Mouse (Mus musculus): ENCODE results near the gene Cdk18.

Gene Cdk18

DNA sequence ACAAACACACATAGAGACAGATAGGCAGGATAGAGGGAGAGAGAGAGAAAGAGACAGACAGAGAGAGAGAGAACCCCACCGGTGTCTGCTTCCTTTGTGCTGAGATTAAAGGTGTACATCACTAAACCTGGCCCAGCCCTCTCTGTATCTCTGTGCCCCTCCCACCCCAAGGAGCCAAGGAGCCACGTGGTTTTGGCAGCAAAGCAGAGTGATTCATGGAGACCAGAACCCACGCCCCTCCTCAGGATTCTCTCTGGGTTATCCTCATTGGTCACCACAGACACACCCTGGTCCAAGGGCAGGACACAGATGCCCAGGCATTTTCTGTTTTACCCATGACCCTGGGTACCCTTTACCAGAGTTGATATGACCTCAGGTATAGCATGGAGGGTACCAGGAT lies 26.4 kb downstream of the Cdk18 start:
- no peak for DNase-seq (ENCODE audit: low spot score in 2 of 2)

DNA sequence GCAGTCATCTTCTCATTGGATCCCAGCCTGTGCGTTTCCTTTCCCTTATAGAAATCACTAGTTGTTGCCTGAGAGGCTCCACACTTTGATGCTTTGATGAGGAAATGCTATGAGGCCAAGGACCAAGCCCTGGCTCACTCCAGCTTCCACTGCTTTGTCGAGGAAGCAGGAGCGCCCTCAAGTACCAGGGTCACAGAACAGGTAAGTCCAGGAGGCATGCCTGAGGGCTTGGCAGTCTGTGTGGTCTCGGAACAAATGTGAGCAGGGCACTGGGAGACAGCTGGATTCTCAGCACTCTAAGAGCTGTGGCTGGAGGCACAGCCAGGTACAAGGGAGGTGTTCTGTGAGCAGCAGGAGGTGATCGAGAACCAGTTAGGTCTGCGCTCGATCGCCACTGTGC lies 27.1 kb downstream of the Cdk18 start:
- DNase-seq (ENCODE audit: low spot score in 2 of 2), result no peak

- no peak for DNase-seq (ENCODE audit: low spot score in 2 of 2)
Measured at GRCm38 (mm10) chr1:132111411-132111810, 28.1 kb downstream of the Cdk18 start.

DNA sequence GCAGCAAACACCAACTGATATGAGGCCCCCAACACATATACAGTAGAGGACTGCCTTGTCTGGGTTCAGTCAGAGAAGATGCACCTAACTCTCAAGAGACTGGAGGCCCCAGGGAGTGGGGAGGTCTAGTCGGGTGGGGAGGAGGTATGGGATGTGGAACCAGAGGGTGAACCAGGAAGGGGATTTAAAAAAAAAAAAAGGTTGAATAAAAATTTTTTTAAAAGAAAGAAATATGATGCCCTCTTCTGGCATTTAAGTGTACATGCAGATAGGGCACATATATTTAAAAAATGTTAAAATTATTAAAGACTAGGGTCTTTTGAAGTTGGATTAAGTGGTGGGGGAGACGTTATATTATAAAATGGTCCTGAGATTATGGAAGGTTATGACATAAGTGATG lies 30.1 kb downstream of the Cdk18 start:
- no peak for DNase-seq (ENCODE audit: low spot score in 2 of 2)

DNA sequence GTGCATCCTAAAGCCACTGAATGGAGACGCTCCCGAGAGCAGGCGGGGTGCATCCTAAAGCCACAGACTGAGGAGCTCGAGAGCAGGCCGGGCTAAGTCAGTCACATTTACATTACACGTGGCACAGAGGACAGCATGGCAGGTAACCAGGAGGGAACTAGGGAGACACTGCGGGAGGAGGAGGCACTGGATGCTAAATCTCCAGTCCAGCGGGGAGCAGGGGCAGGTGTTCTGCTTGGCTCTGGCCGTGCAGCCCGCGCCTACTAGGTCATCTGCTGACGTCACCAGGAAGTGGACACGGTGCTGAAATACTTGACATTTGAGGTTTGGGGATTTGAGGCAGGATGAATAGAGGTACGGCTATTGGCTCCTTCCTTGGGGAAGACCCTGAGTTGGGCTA lies 35.1 kb downstream of the Cdk18 start:
- no peak for DNase-seq (ENCODE audit: low spot score in 2 of 2)

DNA sequence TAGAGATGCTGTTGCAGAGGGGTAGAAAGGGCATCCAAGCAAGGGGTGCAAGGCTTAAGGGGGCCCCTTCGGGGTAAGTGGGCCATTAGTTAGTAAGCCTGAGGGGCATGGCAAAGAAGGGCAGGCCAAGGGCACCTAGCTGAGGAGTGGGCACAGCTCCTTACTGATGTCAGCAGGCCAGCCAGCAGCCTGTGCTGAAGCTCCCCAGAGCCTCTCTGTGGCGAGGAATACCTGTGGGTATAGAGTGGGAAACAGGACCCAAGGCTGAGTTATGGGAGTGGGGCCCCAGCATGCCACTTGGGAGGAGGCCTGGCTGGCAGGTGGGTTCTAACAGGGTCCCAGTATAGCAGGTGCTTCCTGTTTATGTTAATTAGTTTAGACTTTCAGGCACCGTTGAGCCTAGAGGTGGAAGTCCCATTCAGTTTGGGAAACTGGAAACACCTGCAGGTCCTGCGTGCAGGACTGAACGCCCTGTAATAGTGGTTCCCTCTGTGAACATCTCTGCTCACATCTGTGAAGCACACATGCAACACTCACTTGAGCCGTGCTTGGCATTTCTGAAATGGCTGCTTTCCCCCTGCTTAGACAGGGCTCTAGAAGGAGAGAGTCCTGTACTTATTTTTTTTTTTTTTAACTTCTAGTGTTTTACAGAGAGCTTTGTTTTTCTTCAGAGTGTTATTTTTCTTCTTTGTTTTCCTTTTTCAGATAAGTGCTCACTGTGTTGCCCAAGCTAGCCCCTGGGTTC lies 37.4 kb downstream of the Cdk18 start:
- no peak for DNase-seq (ENCODE audit: low spot score in 2 of 2)

GRCm38 (mm10) chr1:132099775-132100174 lies 39.7 kb downstream of the Cdk18 start:
- DNase-seq (ENCODE audit: low spot score in 2 of 2), result no peak

GRCm38 (mm10) chr1:132099016-132099415 lies 40.5 kb downstream of the Cdk18 start:
- no peak for DNase-seq (ENCODE audit: low spot score in 2 of 2)

GRCm38 (mm10) chr1:132098076-132098475 lies 41.4 kb downstream of the Cdk18 start:
- no peak for DNase-seq (ENCODE audit: low spot score in 2 of 2)

DNA sequence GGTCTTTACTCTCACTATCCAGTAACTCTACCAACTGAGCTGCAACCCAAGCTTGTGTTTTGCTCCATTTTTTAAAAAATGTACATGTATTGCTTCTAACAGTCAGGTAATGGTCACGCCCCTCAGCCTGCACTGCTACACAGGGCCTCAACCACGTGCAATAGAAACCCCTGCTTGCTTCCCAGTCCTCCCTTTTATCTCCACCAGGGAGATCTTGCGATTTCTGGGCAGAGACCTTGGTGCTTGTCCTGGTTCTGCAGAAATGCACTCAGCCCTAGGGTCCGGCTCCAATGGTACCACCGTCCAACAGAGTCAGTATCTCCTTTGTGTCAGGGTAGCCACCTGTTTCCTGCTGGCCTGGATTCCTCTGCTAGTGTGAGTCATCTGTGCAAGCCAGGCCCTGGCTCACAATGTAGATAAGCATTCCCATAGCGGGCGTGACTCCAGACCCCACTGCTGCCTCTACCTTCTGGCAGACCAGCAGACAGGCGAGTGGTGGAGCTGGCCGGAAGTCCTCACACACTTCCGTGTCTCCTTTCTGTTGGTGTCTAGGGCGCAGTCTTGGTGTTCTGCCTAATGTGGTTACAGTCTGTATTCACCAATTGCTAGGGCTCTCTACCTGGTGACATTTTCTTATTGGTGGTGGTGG lies 44.0 kb downstream of the Cdk18 start:
- DNase-seq (ENCODE audit: low spot score in 2 of 2), result no peak

DNA sequence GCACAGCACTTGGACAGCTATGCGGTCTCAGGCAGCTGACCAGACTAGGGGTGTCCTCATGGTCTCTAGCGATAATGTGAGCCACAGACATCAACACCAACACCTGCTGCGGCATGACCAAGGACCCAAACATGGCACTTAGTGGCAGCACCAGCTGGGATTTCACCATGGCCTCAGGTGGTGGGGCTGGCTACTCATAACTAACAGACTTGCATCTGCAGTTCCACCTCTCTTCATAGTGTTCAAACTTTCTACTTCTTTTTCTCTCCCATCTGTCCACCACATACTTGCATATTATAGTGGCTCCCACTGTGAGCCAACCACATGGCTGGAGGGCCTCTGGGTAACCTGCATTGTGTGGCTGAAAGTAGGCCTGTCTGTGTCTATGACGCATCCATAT lies 46.2 kb downstream of the Cdk18 start:
- DNase-seq (ENCODE audit: low spot score in 2 of 2), result no peak

DNA sequence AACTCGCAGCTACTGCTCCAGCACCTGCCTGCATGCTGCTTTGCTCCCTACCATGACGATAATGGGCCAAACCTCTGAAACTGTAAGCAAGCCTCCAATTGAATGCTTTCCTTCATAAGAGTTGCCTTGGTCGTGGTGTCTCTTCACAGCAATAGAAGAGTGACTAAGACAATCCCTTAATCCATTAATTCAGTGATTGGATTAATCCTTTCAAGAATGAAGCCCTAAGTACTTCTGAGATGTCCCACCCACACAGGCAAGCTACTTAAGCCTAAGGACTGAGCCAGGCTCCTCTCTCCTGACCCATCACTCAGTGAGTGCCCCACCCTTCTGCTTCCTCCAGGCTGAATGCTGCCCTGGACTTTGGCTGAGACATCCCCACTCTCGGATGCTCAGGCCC lies 49.2 kb downstream of the Cdk18 start:
- DNase-seq (ENCODE audit: low spot score in 2 of 2), result no peak

DNA sequence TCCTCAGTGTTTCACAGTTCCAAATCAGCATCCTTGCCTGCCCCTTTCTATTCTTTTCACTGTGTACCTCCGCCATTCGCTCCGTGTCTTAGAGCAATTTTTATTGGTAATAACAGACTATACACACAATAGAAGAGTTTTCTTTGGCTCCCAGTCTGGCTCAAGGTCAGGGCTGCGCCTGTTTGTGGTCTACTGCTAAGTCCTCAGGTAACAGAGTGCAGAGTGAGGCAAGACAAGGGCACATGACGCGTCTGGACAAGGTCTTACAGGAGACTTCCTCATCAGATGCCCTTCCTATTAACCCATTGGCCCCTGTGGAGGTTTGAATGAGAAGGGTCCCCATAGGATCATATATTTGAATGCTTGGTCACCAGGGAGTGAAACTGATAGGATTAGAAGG lies 49.7 kb downstream of the Cdk18 start:
- DNase-seq (ENCODE audit: low spot score in 2 of 2), result no peak

GRCm38 (mm10) chr1:132088181-132088671 lies 51.3 kb downstream of the Cdk18 start:
- no peak for DNase-seq (ENCODE audit: low spot score in 2 of 2)

DNA sequence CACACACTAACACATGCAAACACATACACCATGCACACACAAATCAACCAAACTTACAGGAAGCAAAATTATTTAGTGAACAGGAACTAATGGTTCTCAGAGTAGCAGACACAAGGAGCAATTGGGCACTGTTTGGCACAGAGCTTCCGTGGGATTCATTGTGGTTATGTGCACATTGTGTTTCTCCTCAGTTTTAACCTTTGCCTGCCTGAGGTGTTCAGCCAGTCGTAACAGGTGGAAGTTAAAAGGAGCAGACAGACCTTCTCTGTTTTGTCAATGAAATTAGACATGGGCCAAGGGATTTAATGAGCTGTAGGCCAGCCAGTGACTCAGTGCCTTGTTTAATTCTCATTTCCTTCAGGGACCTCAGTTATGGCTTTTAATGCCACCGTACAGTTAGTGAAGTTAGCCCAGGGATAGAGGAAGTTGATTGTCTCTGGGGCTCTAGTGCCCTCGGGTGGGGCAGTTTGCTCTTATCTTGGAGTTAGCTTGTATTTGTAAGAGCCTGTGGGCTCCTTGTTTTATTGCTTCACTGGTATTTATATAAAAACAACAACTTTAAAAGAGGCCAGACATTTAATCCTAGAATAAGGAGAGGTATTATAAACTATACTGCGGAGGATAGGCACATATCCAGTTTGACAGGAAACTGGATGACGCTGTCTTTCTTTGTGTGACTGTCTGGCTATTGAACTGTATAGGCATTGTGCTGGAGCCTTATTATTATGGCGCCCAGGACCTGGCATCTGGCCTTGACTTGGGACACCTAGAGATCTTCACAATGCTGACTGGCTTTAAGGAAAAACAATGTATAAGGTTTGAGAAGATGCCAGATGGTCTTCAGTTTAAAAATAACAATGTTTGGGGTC lies 54.1 kb downstream of the Cdk18 start:
- no peak for DNase-seq (ENCODE audit: low spot score in 2 of 2)

GRCm38 (mm10) chr1:132078413-132078812 lies 61.1 kb downstream of the Cdk18 start:
- DNase-seq (ENCODE audit: low spot score in 2 of 2), result no peak

- DNase-seq (ENCODE audit: low spot score in 2 of 2), result no peak
Measured at GRCm38 (mm10) chr1:132075576-132075975, 63.9 kb downstream of the Cdk18 start.

- DNase-seq (ENCODE audit: low spot score in 2 of 2), result no peak
Measured at GRCm38 (mm10) chr1:132070659-132071058, 68.8 kb downstream of the Cdk18 start.

- no peak for DNase-seq (ENCODE audit: low spot score in 2 of 2)
Measured at GRCm38 (mm10) chr1:132069436-132069835, 70.0 kb downstream of the Cdk18 start.

DNA sequence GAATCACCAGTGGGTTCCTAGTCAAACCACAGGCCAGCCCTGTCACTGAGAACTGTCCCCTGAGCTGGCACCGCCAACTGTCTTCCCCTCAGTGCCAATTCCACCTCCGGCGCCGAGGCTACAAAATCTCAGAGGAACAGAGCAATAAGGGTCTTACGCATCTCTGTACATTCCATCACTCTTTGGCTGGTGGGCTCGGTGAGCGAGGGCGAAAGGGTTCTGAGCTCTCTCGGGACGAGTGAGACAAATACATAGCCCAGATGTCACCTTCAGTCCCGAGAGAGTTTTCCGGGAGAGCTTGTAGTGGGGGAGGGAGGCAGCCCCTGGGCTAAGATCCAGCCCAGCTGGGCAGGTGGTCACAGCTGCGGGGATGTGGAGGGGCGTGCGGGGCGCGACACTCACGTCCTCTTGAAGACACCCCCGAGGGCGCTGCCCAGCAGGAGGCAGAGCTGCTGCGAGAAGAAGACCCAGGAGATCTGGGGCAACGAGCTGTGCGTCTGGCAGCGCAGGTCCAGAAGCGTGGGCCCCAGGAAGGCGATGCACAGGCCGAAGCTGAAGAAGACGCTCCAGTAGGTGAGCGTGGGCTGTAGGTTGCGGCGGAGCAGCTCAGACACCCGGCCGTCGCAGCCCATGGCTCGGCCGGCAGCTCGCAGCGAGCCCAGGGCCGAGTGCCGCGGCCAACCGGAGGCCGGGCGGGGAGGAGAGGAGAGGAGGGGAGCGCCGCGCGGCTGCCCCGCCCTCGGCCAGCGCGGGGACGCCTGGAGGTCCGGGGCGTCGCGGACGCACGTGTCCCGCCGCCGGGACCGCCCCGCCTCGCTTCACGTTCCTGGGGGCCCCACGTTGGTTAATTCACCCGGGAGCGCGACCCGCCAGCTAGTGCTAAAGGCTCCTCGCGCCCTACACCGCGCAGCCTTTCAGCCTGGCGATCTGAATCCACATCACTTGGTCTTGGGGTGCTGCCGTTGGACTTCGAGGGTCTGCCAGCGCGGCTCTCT lies 71.9 kb downstream of the Cdk18 start, which contains the start of gene Mfsd4a:
Mfsd4a (minus strand) TSS at position 802 of the 995 bp plus-strand sequence.
- DNase-seq (ENCODE audit: low spot score in 2 of 2), result peak in 1 of 2 experiments; percentile 18
